Mouse (Mus musculus) left cerebral cortex, adult 9 months (tissue): ENCODE measurements around the gene Thpo.

ENCODE experiments used
- DNase-seq, 2 experiments: peaks; one replicate each; pipeline ENCODE4 v3.0.0; 2022; ENCODE audit warnings: low spot score in 2 of 2

Thpo gene

DNA sequence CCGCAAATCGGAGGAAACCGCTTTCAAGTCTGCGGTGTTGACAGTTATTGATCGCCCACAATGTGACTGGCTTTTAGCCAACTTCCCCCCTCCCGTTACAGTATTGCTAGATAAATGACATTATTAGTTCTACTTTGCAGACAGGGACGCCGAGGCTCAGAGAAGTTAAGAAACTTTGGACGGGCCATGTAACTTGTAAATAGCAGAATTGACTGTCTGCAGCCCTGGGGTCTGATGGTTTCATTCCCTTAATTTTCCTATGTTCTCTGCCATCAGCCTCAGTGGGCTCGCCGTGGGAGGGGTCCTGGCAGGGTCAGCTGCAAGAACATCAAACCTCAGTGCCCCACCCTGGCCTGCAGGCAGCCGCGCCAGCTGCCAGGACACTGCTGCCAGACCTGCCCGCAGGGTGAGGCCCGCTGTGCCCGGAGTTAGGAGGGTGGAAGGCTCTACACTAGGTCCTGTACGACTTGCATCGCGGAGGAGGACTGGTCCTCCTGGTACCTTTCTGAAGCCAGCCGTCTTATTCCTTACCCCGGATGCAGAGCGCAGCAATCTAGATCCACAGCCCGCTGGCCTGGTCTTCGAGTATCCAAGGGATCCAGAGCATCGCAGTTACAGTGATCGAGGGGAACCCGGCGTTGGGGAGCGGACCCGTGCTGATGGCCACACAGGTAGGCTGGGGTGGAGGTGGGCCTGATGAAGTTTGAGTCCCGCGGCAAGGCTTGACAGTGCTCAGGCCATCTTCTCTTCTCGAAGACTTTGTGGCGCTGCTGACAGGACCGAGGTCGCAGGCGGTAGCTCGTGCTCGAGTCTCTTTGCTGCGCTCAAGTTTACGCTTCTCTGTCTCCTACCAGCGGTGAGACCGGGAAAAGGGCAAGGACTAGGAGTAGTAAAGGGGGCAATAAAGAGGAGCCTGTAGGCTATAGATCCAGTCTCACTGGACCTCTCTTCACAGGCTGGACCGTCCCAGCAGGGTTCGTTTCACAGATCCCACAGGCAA lies at the start of gene Thpo:
Gene Thpo, minus strand, starts transcription at position 781 of the 1,000 bp plus-strand sequence.
- DNase-seq: no peak

DNA sequence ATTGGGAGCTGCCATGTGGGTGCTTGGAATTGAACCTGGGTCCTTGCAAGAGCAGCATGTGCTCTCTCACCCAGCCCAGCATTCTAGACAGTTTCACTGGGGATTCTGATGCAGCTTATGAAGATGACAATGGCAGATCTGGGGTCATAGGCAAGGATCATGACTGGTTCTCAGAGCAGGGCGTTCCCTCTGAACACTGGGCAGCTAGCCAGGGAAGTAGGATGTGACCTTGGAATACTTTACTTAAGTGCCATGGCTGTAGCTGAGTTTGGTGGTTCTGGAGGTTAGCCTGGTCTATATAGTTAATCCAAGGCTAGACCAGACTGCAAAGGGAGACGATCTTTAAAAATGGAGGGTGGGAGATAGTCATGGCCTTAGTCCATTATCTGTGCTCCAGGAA lies 49.6 kb upstream of the Thpo start:
- no peak for DNase-seq

- no peak for DNase-seq
Measured at GRCm38 (mm10) chr16:20781101-20781630, 46.9 kb upstream of the Thpo start.

- DNase-seq: no peak
Measured at GRCm38 (mm10) chr16:20779846-20780245, 45.5 kb upstream of the Thpo start.

DNA sequence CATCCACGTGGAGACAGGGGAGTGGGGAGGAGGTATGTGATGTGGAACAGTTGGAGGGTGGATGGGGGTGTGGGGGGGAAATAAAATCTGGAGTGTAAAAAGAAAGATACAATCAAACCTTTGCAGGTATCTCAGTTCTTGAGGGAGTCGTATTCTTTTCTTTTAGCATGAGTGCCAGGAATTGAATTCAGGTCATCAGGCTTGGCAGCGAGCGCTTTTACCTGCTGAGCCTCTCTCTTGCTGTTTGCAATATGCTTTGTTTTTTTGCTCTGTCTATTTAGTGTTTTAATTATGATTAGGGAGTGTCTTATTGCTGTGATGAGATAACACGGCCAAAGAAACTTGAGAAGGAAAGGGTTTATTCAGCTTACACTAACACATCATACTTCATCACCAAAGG lies 40.7 kb upstream of the Thpo start:
- DNase-seq: no peak

GRCm38 (mm10) chr16:20765244-20765643 lies 30.9 kb upstream of the Thpo start:
- no peak for DNase-seq

DNA sequence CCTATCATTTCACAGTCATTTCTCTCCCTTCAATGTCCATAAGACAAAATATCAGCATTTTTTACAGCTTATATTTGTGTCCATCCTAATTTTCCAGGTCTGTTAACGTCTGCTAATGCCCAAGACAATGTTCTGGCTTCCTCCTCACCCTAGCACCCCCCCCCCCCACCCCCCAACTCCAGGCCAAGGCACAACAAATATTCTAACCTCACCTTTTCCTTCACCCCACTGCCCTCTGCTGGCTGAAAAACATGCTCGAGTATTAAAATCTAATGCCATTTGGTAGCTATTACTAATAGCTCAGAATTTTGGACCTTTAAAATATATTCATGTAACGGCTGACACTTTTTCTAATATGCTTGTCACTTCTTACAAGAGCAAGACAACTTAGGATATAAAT lies 27.4 kb upstream of the Thpo start:
- peak in 1 of 2 experiments; percentile 42 for DNase-seq

DNA sequence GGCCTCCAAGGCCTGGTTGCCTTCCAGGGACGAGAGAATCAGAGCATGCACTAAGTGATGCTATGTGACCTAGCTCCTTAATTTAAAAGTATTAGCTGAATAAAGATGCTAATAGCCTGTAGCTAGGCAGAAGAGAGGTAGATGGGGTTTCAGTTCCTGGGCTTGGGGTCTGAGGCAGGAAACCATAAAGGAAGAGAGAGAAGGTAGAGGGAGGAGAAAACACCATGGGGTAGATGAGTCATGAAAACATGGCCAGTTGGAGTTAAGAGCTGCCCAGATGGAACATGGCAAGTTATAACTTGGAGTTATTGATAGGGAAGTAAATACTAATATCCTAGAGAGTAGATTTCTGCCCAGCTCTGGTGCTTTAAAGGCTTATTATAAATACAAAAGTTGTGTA lies 23.1 kb upstream of the Thpo start:
- DNase-seq: no peak

DNA sequence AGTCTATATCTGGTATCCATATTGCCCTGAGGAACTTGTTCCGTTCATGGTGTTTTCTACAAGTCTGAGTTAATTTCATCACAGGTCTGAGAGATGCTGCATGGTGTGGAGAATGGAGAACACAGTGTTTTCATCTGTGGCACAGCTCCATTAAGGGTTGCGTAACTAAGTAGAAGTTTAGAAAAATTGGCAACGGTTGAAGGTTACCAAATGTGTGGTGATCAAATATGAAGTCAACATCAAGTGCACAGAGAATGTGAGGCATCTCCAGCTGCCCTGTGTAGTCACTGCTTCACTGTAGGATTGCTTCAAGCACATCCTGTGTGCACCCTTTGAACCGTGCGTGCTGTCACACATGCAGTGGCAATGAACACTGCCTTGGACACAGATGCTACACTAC lies 21.7 kb upstream of the Thpo start:
- no peak for DNase-seq

DNA sequence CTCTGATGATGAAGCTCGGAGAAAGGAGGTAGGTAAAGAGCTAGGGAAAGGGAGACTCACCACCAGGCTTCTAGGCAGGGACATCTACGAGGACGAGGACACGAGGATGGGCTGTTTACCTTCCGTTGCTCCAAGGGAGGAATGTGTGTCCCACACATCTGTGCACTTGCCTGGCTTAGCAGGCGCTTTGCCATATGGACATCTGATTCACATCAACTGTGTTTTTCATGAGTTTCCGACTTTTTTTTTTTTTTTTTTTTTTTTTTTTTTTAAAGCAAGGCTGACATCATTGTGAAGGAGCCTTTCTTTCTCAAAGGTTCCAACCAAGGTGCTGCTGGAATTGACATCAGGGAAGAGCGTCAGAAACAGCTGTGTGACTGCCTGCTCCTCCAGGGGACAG lies 16.2 kb upstream of the Thpo start:
- no peak for DNase-seq

DNA sequence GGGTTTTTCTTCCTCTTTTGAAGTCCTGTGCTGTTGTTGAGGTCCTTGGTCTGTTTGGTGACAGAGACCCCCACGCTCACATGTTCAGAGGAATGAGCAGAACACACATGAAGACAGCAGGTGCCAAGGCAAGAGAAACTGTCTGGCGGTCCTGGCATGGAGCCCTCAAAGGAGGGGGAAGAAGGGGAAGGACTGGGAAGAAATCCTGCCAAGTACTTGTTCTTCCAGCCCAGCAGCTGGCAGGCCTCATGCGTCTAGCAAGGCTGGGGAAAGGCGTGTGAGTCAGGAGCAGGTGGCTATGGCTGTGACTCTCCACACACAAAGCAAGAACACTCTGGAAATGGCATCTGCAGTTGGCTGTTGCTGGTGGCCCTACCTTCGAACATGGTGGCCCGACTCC lies 12.3 kb upstream of the Thpo start:
- peak; percentile 58 to 84 for DNase-seq

GRCm38 (mm10) chr16:20739845-20740244 lies 5.5 kb upstream of the Thpo start:
- DNase-seq: no peak

DNA sequence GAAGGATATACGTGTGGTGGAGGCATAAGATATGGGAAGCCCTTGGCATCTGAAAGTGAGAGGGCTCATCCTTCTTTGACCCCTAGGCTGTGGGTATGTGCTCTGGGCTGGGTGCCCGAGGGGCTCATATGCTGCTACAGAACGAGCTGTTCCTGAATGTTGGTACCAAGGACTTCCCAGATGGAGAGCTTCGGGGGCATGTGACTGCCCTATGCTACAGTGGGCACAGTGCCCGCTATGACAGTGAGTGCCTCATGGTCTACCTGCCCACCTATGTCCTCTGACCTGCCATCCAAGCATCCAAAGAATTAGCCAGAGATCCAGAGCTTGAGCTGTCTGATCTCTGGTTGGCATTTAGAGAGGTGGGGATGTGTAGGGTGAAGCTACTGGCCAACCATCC lies 2.5 kb upstream of the Thpo start:
- no peak for DNase-seq

DNA sequence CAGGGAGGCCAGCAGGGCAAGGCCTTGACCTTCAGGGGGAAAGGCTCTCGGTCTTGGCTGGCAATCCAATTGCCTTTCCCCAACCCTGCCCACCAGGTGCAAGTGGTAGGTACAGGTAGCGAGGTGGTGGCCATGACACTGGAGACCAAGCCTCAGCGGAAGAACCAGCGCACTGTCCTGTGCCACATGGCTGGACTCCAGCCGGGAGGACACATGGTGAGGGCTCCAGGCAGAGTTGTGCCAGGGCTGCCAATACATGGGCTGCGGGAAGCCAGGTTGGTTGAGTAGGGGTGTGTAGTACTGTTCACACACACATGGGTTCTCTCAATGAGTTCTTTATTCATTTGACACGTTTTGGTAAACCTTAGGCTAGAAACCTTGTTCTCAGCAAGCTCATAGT lies 1.9 kb upstream of the Thpo start:
- no peak for DNase-seq

DNA sequence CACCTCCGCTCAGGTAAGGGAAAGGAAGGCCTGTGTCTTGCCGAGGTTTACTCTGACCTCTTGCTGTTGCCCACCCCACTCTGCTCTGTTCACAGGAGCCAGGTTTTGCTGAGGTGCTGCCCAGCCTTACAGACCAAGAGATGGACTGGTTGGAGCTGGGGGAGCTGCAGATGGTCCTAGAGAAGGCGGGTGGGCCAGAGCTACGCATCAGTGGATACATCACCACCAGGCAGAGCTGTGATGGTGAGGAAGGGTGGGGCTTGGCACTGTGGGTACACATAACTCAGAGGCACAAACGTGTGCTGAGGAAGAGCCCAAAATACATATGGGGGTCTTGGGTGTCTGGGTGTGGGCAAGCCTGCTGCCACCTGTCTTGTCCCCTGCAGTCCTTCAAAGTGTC lies 1.3 kb upstream of the Thpo start:
- no peak for DNase-seq

- DNase-seq: no peak
Measured at GRCm38 (mm10) chr16:20732925-20733730, 1.2 kb downstream of the Thpo start, which contains the start of gene Chrd. Gene Chrd, plus strand, starts transcription at chr16:20733127.

DNA sequence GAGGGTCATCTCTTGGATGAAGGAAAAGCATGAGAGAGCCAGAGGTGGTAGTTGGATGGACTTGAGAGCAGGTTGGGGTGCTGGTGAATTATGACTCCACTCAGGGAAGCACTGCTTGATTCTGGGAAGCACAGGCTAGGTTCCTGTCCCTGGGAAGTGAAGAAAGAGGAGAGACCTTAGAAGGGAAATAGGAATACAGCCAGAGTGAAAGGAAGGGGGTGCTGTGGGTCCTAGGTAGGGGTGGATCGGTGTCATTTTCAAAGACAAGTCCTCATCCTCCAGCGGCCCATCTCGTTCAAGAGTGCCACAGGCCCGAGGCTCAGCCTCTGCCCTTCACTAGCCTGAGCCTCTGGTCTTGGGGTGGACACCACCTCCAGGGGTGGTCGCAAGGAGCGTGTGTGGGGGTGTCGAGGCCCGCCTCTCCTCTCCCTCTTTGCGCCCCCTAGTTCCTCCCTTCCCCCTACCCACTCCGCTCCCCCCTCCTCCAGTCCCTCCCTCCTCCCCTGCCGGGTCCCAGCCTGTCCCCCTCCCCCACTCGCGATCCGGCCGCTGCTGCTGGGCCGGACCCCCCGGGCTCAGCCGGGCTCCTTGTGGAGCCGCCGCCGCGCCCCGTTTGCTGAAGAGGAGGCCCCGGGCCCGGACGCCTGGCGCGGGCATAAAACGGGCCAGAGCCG lies 1.9 kb downstream of the Thpo start:
- DNase-seq: no peak

DNA sequence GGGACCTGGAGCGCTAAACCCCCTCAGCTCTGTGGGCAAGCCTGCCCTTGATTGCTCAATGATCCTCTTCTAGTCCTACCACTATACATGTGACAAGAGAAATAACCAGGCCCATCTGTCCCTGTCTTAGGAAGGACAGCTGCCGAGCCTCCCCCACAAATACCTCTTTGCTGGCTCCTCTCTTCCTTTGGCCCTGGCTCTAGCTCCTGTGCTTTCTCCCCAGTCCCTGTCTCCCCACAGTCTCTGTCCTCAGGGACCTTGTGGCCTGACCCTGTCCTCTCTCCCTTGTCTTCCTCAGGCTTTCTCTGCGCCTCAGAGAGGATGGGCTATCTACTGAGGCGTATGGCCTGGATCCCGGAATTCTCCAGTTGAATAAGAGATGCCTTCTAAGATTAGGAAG lies 2.6 kb downstream of the Thpo start:
- DNase-seq: peak in 1 of 2 experiments; percentile 70

GRCm38 (mm10) chr16:20730293-20730711 lies 4.0 kb downstream of the Thpo start:
- DNase-seq: no peak

- no peak for DNase-seq
Measured at GRCm38 (mm10) chr16:20726384-20726783, 7.9 kb downstream of the Thpo start.

DNA sequence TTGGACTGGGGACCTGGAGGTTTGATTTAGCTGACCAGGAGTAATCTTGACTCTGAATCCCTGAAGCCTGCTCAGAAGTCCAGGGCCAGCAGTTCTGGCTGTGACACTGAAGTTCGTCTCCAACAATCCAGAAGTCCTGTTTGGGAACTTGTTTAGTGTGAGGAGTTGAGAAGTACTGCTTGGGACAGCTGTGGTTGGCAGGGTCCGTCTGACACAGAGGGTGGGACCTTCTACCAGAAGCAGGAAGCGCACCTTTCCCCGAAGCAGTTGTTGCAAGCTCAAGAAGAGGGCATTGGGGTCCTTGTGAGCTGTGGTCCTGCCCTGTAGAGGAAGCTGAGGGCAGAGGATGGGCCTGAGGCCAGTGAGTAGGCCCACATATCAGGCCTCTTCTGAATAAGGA lies 8.6 kb downstream of the Thpo start:
- no peak for DNase-seq

DNA sequence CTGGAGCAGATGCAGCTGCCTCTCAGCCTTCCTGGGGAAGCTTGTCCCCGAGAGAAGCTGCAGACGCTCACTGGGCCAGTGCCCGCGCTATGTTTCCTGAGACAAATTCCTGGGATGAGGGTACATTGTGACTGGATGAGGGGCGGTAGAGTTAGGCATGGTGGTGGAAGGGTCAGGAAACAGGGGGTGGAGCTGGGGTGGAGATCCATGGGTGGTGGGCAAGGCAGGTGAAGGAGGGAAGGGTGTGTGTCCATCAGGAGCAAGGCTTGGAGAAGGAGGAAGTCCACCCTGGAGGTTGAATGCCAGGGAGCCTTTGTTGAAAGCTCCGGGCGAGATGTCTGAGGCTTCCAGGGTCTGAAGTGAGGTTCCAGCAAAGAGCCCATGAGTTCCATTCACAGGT lies 9.0 kb downstream of the Thpo start:
- no peak for DNase-seq
